Mouse (Mus musculus): Measurements from ENCODE around the gene Bach2. TPM values are rescaled to one million over a fixed set of nuclear protein-coding genes. Genes with fewer than 3 reads are reported as not detected.

The Bach2 gene
- polyA plus RNA-seq, 1 experiment from 2014 or later, result 31.5 TPM

DNA sequence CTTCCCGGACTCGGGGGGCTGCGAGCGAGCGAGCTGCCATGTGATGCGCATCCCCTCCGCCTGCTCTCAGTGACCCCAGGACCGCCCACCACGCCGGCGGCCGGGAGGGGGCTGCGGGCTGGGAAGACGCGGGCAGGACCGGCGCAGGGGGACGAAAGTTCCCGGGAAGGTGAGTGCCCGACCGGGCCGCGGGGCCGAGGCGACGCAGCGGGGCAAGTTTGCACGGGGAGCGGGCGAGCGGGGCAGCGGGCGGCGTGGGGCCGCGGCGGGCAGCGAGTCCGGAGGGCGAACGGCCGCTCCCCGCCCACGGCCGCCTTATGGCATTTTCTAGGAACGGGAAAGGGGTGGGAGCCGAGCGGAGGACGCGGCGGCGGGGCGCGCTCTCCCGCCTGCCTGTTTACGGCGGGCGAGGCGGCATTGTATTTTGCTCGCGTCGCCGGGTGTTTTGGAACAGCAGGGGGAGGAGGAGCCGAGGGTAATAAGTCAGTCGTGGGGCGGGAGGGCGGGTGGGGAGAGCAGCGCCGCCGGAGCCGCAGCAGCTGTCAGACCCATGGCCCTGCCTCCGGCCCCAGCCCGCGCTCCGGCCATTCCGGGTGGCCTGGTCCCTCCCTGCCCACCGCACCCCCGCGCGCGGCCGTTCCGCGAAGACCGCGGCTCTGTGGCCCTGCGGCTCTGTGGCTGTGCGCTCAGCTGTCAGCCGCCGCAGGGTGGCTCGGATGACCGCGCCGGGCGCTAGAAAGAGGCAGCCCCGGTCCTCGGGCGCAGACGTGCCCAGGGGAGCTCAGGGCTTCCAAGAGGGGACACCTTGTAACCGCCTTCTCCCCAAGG, 531 bp downstream of the Bach2 start:
- ATAC-seq (ENCODE audit: low FRiP score), result peak; percentile 63
- peak; percentile 69 for DNase-seq (ENCODE audit: low spot score)
- no peaks in the 10 kb centered on the region for H3K27me3 ChIP-seq (ENCODE audit: control insufficient read depth, insufficient read depth, low read length)
- peak overlapping the region; percentile 89 for H3K9ac ChIP-seq
- peak overlapping the region; percentile 77 for H3K4me3 ChIP-seq (replicated peaks; ENCODE audit: low read length)
- peak overlapping the region; percentile 93 for H3K4me2 ChIP-seq (replicated peaks)
- peaks cover 43% of the 10 kb centered on the region for H3K4me1 ChIP-seq (replicated peaks; ENCODE audit: control insufficient read depth, insufficient read depth, low read length)
- H3K27ac ChIP-seq, result peak overlapping the region; percentile 96
- WGBS, result under 1% methylated on average over 68 of the region's 100 CpGs
- no peaks in the 10 kb centered on the region for H3K36me3 ChIP-seq (replicated peaks; ENCODE audit: control insufficient read depth, insufficient read depth)
- no peaks in the 10 kb centered on the region for H3K9me3 ChIP-seq (ENCODE audit: control insufficient read depth, low read length)

DNA sequence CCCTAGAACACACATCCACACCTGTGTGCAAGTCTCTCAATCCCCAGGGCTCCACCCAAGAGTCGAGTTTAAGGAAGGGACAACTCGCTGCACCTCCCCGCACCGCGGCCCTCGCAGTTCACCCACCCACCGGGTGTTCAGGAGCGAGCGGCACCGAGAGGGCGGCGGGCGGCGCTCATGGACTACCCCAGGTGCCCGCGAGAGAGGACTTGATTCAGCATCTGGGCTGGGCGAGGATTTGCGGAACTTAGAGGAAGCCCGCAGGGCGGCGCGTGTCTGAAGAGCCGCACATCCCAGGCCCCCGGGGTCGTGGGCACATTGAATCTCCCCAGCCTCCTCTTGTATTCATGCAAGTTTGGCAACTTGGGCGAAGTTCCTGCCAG, 1.1 kb downstream of the Bach2 start:
- peaks cover 47% of the 10 kb centered on the region for H3K4me1 ChIP-seq (replicated peaks; ENCODE audit: control insufficient read depth, insufficient read depth, low read length)
- H3K9me3 ChIP-seq (ENCODE audit: control insufficient read depth, low read length), result no peaks in the 10 kb centered on the region
- H3K27me3 ChIP-seq (ENCODE audit: control insufficient read depth, insufficient read depth, low read length), result no peaks in the 10 kb centered on the region
- H3K9ac ChIP-seq, result peak overlapping the region; percentile 89
- H3K4me2 ChIP-seq (replicated peaks), result peak overlapping the region; percentile 93
- DNase-seq (ENCODE audit: low spot score) (peak; percentile 67), ATAC-seq (ENCODE audit: low FRiP score) (peak; percentile 54)
- no peaks in the 10 kb centered on the region for H3K36me3 ChIP-seq (replicated peaks; ENCODE audit: control insufficient read depth, insufficient read depth)
- peak overlapping the region; percentile 77 for H3K4me3 ChIP-seq (replicated peaks; ENCODE audit: low read length)
- peak overlapping the region; percentile 96 for H3K27ac ChIP-seq
- WGBS, result 0% methylated on average over 26 of the region's 26 CpGs

DNA sequence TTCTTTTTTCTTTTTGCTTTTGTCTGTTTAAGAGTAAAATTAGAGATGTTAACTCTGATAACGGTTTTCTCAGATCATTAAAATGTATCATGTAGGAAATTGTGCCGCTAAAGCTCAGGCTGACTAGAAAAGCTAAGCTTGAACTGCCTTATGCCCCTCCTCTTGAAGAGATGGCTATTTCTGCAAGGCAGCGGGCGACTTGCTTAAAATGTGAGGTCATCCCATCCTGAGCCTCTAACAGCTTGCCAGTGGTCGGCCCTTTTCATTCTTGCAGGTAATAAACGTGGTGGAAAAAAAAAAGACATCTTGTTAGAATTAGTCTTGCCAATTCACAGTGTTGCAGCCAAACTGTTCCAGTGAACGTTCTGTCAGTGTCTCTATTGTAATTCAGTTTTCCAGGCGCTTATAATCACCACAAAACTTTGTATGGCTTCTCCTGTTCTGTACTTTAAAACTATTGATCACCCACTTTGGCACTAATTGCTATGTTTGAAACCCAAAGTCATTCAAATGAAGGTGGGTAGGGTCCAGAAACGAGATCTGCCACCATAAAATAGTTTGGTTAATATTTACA, 1.9 kb downstream of the Bach2 start:
- DNase-seq (ENCODE audit: low spot score) (no peak), ATAC-seq (ENCODE audit: low FRiP score) (no peak)
- H3K4me3 ChIP-seq (replicated peaks; ENCODE audit: low read length), result peak overlapping the region; percentile 77
- H3K36me3 ChIP-seq (replicated peaks; ENCODE audit: control insufficient read depth, insufficient read depth), result no peaks in the 10 kb centered on the region
- H3K4me2 ChIP-seq (replicated peaks), result peak overlapping the region; percentile 93
- no peaks in the 10 kb centered on the region for H3K9me3 ChIP-seq (ENCODE audit: control insufficient read depth, low read length)
- H3K4me1 ChIP-seq (replicated peaks; ENCODE audit: control insufficient read depth, insufficient read depth, low read length), result peaks cover 47% of the 10 kb centered on the region
- H3K27ac ChIP-seq, result peak overlapping the region; percentile 96
- WGBS, result 13% methylated on average over 9 of the region's 9 CpGs
- peak overlapping the region; percentile 89 for H3K9ac ChIP-seq
- H3K27me3 ChIP-seq (ENCODE audit: control insufficient read depth, insufficient read depth, low read length), result no peaks in the 10 kb centered on the region

DNA sequence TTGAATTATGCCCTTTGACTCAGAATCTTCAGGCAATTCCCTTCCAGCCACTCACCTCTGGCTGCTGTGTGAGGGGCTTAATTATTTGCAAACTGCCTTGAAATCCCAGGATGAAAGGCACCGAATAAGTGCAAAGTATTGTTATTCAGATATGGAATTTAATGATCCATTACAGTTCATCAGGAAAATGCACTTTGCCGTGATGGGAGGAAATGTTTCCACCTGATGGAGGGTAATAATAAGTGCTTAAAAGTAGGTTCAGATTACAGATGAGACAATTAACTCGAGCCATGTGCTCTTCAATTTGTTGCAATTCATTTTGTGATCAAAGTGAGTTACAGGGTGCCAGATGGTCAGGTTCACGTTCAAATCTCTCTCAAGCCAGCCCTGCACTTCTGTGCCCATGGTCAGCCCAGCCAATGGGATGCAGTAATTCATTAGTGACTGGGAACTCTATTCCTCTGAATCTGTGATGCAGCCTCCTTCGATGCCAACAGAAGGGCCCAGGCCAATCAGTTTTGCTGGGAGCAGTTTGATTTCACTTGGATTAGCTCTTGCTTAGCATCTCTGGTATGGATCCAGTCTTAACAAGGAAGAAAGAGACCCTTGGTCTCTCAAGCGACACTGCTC, 2.9 kb downstream of the Bach2 start:
- Histone ChIP-seq H3K27ac (peak overlapping the region; percentile 96), H3K4me3 (replicated peaks; ENCODE audit: low read length) (peak overlapping the region; percentile 77), H3K9me3 (ENCODE audit: control insufficient read depth, low read length) (no peaks in the 10 kb centered on the region), H3K4me2 (replicated peaks) (peak overlapping the region; percentile 93), H3K4me1 (replicated peaks; ENCODE audit: control insufficient read depth, insufficient read depth, low read length) (peaks cover 47% of the 10 kb centered on the region), H3K9ac (peak overlapping the region; percentile 89), H3K36me3 (replicated peaks; ENCODE audit: control insufficient read depth, insufficient read depth) (no peaks in the 10 kb centered on the region), H3K27me3 (ENCODE audit: control insufficient read depth, insufficient read depth, low read length) (no peaks in the 10 kb centered on the region)
- no peak for ATAC-seq (ENCODE audit: low FRiP score)
- no peak for DNase-seq (ENCODE audit: low spot score)
- WGBS, result 19% methylated on average over 6 of the region's 6 CpGs

DNA sequence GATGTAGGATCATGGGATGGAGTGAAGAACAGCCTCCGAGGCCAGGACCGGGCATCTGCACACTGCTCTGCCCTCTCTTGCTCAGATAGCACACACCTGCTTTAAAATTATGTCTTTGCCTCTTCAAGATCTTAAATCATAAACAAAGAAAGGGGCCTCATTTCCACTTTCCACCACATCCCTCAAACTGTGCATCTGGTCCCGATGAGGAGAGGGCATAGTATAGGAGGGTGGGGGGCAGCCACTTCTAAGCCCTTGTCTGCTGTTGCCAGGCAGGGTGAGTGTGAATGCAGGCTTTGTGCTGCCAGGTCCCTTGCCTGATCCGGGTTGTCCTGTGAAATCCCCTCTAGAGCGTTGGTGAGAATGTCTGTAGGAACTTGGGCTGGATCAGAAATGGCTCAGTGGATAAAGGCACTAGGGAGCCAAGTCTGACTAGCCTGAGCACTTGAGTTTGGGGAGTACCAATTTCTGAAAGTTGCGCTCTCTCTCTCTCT, 3.6 kb downstream of the Bach2 start:
- peak overlapping the region; percentile 93 for H3K4me2 ChIP-seq (replicated peaks)
- peak overlapping the region; percentile 89 for H3K9ac ChIP-seq
- H3K4me1 ChIP-seq (replicated peaks; ENCODE audit: control insufficient read depth, insufficient read depth, low read length), result peaks cover 54% of the 10 kb centered on the region
- no peaks in the 10 kb centered on the region for H3K36me3 ChIP-seq (replicated peaks; ENCODE audit: control insufficient read depth, insufficient read depth)
- no peaks in the 10 kb centered on the region for H3K9me3 ChIP-seq (ENCODE audit: control insufficient read depth, low read length)
- H3K27me3 ChIP-seq (ENCODE audit: control insufficient read depth, insufficient read depth, low read length), result no peaks in the 10 kb centered on the region
- peak overlapping the region; percentile 70 for H3K27ac ChIP-seq
- ATAC-seq (ENCODE audit: low FRiP score), result no peak
- DNase-seq (ENCODE audit: low spot score), result no peak
- 28% methylated on average over 6 of the region's 6 CpGs for WGBS
- no peak overlapping the region for H3K4me3 ChIP-seq (replicated peaks; ENCODE audit: low read length)

DNA sequence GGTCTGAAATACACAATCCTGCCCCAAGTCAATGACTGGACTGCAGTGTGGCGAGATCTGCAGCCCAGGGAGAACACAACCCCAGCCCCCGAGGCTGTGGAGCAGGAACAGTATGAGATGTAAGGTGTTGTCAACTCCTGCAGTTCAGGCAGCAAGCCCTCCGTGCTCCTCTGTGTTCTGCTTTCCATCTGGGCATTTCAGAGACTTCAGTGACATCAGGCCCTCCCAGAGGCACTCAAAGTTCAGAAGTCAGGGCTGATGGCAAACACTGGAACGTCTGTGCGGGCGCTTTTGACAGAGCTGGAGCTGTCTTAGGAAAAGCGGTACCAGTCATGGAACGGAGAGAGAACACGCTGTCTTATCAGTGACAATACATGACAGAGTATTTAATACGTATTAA, 4.9 kb downstream of the Bach2 start:
- Histone ChIP-seq H3K36me3 (replicated peaks; ENCODE audit: control insufficient read depth, insufficient read depth) (no peaks in the 10 kb centered on the region), H3K4me3 (replicated peaks; ENCODE audit: low read length) (no peak overlapping the region), H3K27me3 (ENCODE audit: control insufficient read depth, insufficient read depth, low read length) (no peaks in the 10 kb centered on the region), H3K4me1 (replicated peaks; ENCODE audit: control insufficient read depth, insufficient read depth, low read length) (peaks cover 52% of the 10 kb centered on the region), H3K9ac (peak overlapping the region; percentile 35; the same call in 1 of the 2 replicates), H3K9me3 (ENCODE audit: control insufficient read depth, low read length) (no peaks in the 10 kb centered on the region), H3K27ac (no peak overlapping the region), H3K4me2 (replicated peaks) (0 out of 2 replicates have a peak overlapping the region, but pooled peaks have one; percentile 93)
- 34% methylated on average over 10 of the region's 10 CpGs for WGBS
- no peak for DNase-seq (ENCODE audit: low spot score)
- ATAC-seq (ENCODE audit: low FRiP score), result no peak

DNA sequence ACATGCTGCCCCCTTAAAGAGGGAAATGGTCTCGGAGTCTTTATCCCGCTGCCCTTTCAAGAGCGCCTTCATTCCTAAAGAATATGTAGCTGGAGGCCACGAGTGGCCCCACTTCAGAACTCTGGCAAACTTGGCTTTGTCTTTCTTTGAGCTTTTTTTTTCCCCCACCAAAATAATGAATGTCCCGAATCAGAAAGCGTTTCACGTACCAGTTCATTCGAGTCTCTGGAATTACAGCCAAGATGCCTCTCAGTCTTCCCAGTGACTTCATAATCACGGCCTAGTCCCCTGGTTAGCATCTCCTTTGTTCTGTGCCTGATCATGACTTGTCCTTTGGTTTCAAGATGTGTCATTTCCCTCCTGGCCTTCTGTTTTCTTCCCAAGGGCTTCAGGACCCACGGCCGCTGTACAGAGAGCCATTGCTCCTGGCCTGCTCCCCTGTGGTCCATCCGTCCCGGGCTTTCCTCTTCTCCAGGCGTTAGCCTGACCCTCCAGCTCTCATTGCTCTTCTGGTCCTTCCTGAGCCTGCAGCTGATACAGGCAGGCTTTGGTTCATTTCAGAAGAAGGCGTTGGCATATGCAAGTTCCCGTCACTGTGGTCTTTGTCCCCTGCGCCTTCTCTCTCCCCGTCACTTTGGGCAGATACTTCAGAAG, 5.6 kb downstream of the Bach2 start:
- Histone ChIP-seq H3K27ac (peak overlapping the region; percentile 71), H3K36me3 (replicated peaks; ENCODE audit: control insufficient read depth, insufficient read depth) (no peaks in the 10 kb centered on the region), H3K4me1 (replicated peaks; ENCODE audit: control insufficient read depth, insufficient read depth, low read length) (peaks cover 60% of the 10 kb centered on the region), H3K27me3 (ENCODE audit: control insufficient read depth, insufficient read depth, low read length) (no peaks in the 10 kb centered on the region), H3K9ac (no peak overlapping the region), H3K9me3 (ENCODE audit: control insufficient read depth, low read length) (no peaks in the 10 kb centered on the region), H3K4me3 (replicated peaks; ENCODE audit: low read length) (no peak overlapping the region), H3K4me2 (replicated peaks) (peak overlapping the region; percentile 10; the same call in 1 of the 2 replicates)
- ATAC-seq (ENCODE audit: low FRiP score), result 0 out of 2 replicates have a peak, but pooled peaks have one; percentile 9
- WGBS, result 34% methylated on average over 18 of the region's 18 CpGs
- DNase-seq (ENCODE audit: low spot score), result no peak

DNA sequence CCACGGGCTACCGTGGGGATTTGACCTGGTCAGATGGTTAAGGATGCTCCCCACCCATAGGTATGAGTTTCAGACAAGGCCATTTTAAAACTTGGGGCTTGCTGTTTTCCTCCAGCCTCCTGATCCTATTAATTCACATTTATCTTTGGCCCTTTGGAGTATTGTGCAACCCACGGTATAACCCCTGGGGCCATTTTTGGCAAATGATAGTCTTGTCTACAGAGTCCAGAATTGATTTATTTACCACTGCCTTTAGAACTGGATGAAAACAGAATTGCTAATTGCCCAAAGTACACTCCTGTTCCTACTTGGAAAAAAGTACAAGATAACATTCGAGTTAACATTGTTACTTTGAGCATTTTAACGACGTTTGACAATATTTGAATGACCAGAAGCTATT, 7.0 kb downstream of the Bach2 start:
- Histone ChIP-seq H3K9me3 (ENCODE audit: control insufficient read depth, low read length) (no peaks in the 10 kb centered on the region), H3K4me1 (replicated peaks; ENCODE audit: control insufficient read depth, insufficient read depth, low read length) (peaks cover 71% of the 10 kb centered on the region), H3K27ac (no peak overlapping the region), H3K27me3 (ENCODE audit: control insufficient read depth, insufficient read depth, low read length) (no peaks in the 10 kb centered on the region), H3K4me2 (replicated peaks) (no peak overlapping the region), H3K36me3 (replicated peaks; ENCODE audit: control insufficient read depth, insufficient read depth) (no peaks in the 10 kb centered on the region), H3K9ac (no peak overlapping the region), H3K4me3 (replicated peaks; ENCODE audit: low read length) (no peak overlapping the region)
- no peak for DNase-seq (ENCODE audit: low spot score)
- ATAC-seq (ENCODE audit: low FRiP score), result no peak
- 87% methylated on average over 6 of the region's 6 CpGs for WGBS

DNA sequence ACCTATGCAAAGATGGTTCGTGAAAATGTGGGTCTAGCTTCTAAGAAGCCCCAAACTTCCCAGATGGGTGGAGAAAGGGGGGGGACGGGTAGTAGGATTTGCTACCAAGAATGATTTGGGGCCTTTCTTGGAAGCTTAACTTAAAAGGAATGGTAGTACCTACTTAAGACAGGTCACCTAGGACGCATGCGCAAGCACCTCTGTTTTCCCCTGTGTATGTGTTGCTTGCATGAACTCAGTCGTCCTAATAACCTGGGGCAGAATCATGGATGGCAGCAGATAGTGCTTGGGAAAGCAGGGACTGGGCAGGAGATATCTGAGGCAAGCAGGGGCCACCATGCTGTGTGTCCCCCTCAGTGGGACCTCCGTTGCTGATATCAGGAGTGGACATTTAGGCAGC, 7.4 kb downstream of the Bach2 start:
- Histone ChIP-seq H3K27me3 (ENCODE audit: control insufficient read depth, insufficient read depth, low read length) (no peaks in the 10 kb centered on the region), H3K36me3 (replicated peaks; ENCODE audit: control insufficient read depth, insufficient read depth) (no peaks in the 10 kb centered on the region), H3K9me3 (ENCODE audit: control insufficient read depth, low read length) (no peaks in the 10 kb centered on the region), H3K9ac (no peak overlapping the region), H3K4me1 (replicated peaks; ENCODE audit: control insufficient read depth, insufficient read depth, low read length) (peaks cover 71% of the 10 kb centered on the region), H3K4me2 (replicated peaks) (no peak overlapping the region), H3K27ac (no peak overlapping the region), H3K4me3 (replicated peaks; ENCODE audit: low read length) (no peak overlapping the region)
- 87% methylated on average over 6 of the region's 6 CpGs for WGBS
- no peak for DNase-seq (ENCODE audit: low spot score)
- no peak for ATAC-seq (ENCODE audit: low FRiP score)

Data from hindbrain, embryonic 14.5 days (tissue).